Mouse (Mus musculus) adrenal gland (tissue): ENCODE data around the gene Snx33.

Experiments used
- intact Hi-C: fragments of 180-260 bp; cut with DNase I; formaldehyde crosslinking; loops from one replicate; pipeline ENCODE4 v1.15.1; 2025

Gene Snx33

DNA sequence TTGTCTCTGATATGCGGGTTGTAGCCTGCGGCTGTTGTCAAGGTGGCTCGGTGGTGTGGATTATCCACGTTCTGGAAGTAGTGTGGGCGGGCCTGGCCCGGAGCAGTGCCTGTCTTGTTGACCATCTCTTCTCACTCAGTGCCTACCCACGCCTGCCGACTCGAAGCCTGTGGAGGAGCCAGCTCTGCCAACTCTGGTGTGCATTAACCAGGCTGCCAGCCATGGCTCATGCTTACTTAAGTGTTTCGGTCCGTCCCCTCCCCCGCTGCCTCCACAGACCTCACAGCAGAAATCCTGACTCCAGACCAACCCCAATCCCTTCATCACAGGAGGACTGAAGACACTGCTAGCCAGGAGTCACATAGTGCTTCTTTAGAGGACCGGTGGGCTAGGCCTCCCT lies 58.6 kb downstream of the Snx33 start:
- intact Hi-C loops = no loop called here

DNA sequence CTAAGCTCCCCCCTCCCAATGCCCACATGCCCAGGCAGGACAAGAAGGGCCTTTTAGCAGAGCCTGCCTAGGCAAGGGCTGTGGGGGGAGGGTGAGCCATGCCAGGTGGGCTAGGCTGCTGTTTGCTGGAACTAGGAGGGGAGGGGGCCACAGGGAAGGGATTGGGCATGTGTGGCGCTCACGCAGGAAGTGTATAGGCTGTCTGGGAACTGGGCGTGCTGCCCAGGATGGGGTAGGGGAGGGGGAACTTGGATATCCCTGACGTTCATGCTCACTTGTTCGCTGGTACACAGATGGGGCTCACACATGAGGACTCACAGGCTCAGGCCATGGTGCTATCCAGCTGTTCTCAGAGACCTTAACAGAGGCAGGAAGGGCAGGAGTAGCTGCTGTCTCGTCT lies 59.9 kb downstream of the Snx33 start:
- intact Hi-C loops = no loop called here
